Mouse (Mus musculus) embryo, embryonic 9.5 days (tissue): ENCODE measurements around the gene Rbm12b1.
"Not testable (repeated sequence)": the region's sequence is repeated elsewhere in the genome, so short reads cannot be mapped to it uniquely, and the experiment has no call there.

Source experiments
- DNase-seq: peaks from one replicate; pipeline ENCODE4 v3.0.0-alpha.2; 2017; ENCODE audit errors: extremely low spot score

The Rbm12b1 gene

DNA sequence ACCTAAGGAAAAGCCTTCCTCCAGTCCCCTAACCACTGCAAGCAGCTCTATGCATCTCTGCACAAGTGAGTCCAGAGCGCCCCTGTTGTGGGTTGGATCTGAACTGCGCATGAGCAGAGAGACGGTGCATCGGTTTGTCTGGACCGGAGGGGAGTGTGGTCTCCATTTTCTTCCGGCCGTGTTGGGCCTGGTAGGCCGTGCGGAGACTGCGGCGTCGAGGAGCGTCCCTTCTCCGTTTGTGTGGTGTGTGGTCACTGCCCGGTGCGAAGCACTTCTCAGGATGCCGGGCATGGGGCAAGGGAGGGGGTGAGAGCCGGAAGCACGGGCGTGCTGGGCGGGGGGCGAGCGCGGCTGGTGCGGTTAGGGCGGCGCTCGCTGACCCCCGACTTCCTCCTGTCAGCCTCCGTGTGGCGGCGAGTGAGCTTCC is at the start of gene Rbm12b1:
Gene Rbm12b1 (plus strand): TSS at position 124 of the 427 bp plus-strand sequence.
- peak; percentile 71 for DNase-seq

DNA sequence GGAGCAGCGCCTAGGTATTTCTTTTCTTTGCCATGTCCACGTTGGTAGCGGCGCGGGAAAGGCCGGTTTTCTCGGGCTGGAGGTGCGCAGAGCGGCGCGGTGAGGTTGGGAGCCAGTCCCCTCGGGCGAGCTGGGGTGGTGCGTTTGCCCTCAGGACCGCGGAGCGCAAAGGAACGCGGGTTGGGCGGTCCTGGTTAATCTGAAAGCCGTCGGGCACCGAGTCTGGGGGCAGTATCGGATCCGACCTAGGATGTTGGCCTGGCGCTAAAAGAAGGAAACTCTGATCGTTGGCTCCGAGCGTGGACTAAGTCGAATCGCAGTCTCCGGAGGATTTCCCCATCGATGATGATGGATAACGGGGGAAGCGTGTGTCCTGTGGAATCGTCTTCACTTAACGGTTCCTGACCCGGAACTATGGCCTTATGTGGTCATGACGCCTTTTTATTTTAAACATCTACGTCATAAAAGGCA is 563 bp downstream of the Rbm12b1 start:
- DNase-seq: not testable (repeated sequence)

- not testable (repeated sequence) for DNase-seq
Observed at GRCm38 (mm10) chr4:12141516-12141915, 1.5 kb downstream of the Rbm12b1 start.

GRCm38 (mm10) chr4:12147660-12148059 is 7.6 kb downstream of the Rbm12b1 start:
- DNase-seq: no peak

GRCm38 (mm10) chr4:12170986-12171317 is 30.9 kb downstream of the Rbm12b1 start:
- DNase-seq: no peak

DNA sequence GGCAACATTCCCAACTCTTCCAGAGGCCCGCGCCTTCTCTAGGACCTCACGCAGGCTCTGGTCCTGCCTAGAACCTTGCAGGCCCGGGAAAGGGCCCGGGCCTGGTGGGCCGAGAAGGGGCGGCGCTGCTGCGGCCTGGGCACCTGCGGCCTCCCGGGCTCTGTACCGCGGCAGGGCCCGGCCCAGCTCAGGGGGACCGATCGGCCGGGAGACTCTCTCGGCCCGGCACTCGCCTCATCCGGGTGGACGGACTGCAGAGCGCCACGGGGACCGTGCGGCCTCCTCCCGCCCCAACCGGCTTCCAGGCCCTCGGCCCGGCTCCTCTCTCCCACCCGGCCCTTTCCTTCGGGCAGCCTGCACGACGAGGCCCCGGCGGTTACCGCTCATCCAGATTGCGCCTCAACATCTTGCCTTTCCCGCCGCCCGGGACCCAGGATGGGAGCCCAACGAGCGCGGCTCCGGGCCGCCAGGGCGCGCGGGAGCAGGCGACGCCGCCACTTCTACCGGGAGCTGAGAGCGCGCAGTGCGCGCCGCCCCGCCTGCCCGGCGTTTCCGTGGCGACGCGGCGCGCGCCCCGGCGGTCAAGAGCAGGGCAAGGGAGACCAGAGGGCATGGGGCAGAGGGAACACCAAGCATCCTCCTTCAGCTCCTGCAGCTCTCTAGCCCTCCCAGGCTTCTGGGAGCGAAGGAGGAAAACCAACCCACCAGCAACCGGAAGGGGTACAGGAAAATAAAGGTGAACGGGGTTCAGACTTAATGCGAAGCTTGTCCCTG is 31.4 kb downstream of the Rbm12b1 start, which contains the start of gene Fam92a:
Gene Fam92a (minus strand): TSS at position 698 of the 774 bp plus-strand sequence.
- DNase-seq: peak; percentile 85

DNA sequence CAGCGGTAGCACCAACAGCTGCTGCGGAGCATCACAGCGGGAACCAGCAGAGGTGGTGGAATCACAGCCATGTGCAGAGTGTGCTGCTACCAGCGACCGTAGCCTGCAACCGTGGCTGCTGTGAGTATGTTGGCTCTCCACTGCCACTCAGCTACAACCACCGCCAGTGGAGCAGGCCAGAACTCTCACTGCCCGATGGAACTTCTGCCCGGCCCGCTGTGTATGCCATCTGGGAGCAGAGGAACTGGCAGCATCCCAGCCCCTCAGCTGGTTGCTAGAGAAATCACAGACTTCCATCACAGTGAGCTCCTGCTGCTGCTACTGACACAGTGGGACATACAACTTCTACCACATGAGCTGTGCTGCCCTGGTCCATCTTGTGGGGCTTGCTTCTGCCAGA is 38.9 kb downstream of the Rbm12b1 start:
- DNase-seq: no peak
